Mouse (Mus musculus) heart, embryonic 11.5 days (tissue): ENCODE measurements at regions not wholly inside any gene's neighbourhood (a gene's known extent, or its start where the extent isn't known, plus 50 kb on each side); places are given as distances from the start of the nearest gene placed in this dataset.

Experiments
- ATAC-seq: fragments of 200-750 bp; cut with Nextera tagmentation; replicated peaks from 2 replicates; pipeline ENCODE4 v1.8.0; 2017; ENCODE audit warnings: moderate library complexity; ENCODE audit not compliant: insufficient number of reproducible peaks, low FRiP score, low TSS enrichment
- H3K27ac ChIP-seq: fragments of 300-500 bp; sonication (generic); 2 replicates; pipeline ENCODE4 v1.5.1; 2014; ENCODE audit warnings: mild to moderate bottlenecking, low read depth, low read length
- H3K27me3 ChIP-seq: fragments of 300-500 bp; sonication (generic); 2 replicates; pipeline ENCODE4 v1.6.1; 2014; ENCODE audit warnings: mild to moderate bottlenecking, low read length, mixed read lengths; ENCODE audit not compliant: control insufficient read depth, insufficient read depth
- H3K36me3 ChIP-seq: fragments of 300-500 bp; sonication (generic); 2 replicates; pipeline ENCODE4 v1.6.1; 2014; ENCODE audit warnings: mild to moderate bottlenecking, low read length, moderate library complexity, mixed read lengths; ENCODE audit not compliant: control insufficient read depth, insufficient read depth
- H3K4me1 ChIP-seq: fragments of 300-500 bp; sonication (generic); 2 replicates; pipeline ENCODE4 v1.6.1; 2014; ENCODE audit warnings: low read length; ENCODE audit not compliant: control insufficient read depth, insufficient read depth
- H3K4me2 ChIP-seq: fragments of 300-500 bp; sonication (generic); 2 replicates; pipeline ENCODE4 v1.6.1; 2014; ENCODE audit warnings: mild to moderate bottlenecking, moderate library complexity
- H3K4me3 ChIP-seq: fragments of 300-500 bp; sonication (generic); 2 replicates; pipeline ENCODE4 v1.5.1; 2014; ENCODE audit warnings: low read depth, low read length
- H3K9ac ChIP-seq: fragments of 300-500 bp; sonication (generic); 2 replicates; pipeline ENCODE4 v1.6.1; 2014; ENCODE audit warnings: mild to moderate bottlenecking, low read depth, low read length, moderate library complexity
- H3K9me3 ChIP-seq: fragments of 300-500 bp; sonication (generic); replicated peaks from 2 replicates; pipeline ENCODE4 v1.6.1; 2016; ENCODE audit warnings: low read length; ENCODE audit not compliant: control insufficient read depth
- whole genome bisulfite sequencing: fragments of 180-500 bp; shearing (Covaris S2); extraction: QIAGEN DNeasy Blood & Tissue Kit; methylation state at CpG from one replicate; pipeline ENCODE4 v1.1.7; 2014; ENCODE audit not compliant: insufficient replicate concordance; 5-methylcytosine and 5-hydroxymethylcytosine counted together

GRCm38 (mm10) chr8:126538136-126538535, 55.6 kb downstream of the Irf2bp2 start:
- Histone ChIP-seq H3K9me3 (no peaks in the 10 kb centered on the region), H3K27ac (peak overlapping the region; percentile 94), H3K27me3 (no peaks in the 10 kb centered on the region), H3K9ac (no peak overlapping the region), H3K4me2 (no peak overlapping the region), H3K4me1 (peaks cover 55% of the 10 kb centered on the region), H3K36me3 (no peaks in the 10 kb centered on the region), H3K4me3 (no peak overlapping the region)
- ATAC-seq, result no peak
- 67% methylated on average over 3 of the region's 3 CpGs for WGBS

GRCm38 (mm10) chr8:126536928-126537618, 56.7 kb downstream of the Irf2bp2 start:
- no peaks in the 10 kb centered on the region for H3K27me3 ChIP-seq
- H3K4me1 ChIP-seq, result peaks cover 50% of the 10 kb centered on the region
- 0 out of 2 replicates have a peak, but pooled peaks have one; percentile 16 for ATAC-seq
- WGBS, result 9% methylated on average over 6 of the region's 6 CpGs
- H3K9ac ChIP-seq, result peak overlapping the region; percentile 66
- H3K4me2 ChIP-seq, result peak overlapping the region; percentile 46
- peak overlapping the region; percentile 94 for H3K27ac ChIP-seq
- no peaks in the 10 kb centered on the region for H3K9me3 ChIP-seq
- no peak overlapping the region for H3K4me3 ChIP-seq
- H3K36me3 ChIP-seq, result no peaks in the 10 kb centered on the region

GRCm38 (mm10) chr8:126536132-126536927, 57.5 kb downstream of the Irf2bp2 start:
- Histone ChIP-seq H3K9me3 (no peaks in the 10 kb centered on the region), H3K4me3 (no peak overlapping the region), H3K36me3 (no peaks in the 10 kb centered on the region), H3K4me1 (peaks cover 54% of the 10 kb centered on the region), H3K27ac (peak overlapping the region; percentile 94), H3K27me3 (no peaks in the 10 kb centered on the region), H3K4me2 (peak overlapping the region; percentile 27; the same call in 1 of the 2 replicates), H3K9ac (peak overlapping the region; percentile 66; the same call in 1 of the 2 replicates)
- WGBS, result 41% methylated on average over 11 of the region's 11 CpGs
- ATAC-seq, result no peak

GRCm38 (mm10) chr8:126532284-126532974, 57.6 kb upstream of the Tarbp1 start:
- no peak overlapping the region for H3K9ac ChIP-seq
- no peak overlapping the region for H3K4me3 ChIP-seq
- H3K9me3 ChIP-seq, result no peaks in the 10 kb centered on the region
- H3K4me1 ChIP-seq, result peaks cover 42% of the 10 kb centered on the region
- no peak for ATAC-seq
- 30% methylated on average over 7 of the region's 7 CpGs for WGBS
- H3K4me2 ChIP-seq, result no peak overlapping the region
- H3K36me3 ChIP-seq, result no peaks in the 10 kb centered on the region
- H3K27ac ChIP-seq, result no peak overlapping the region
- H3K27me3 ChIP-seq, result no peaks in the 10 kb centered on the region

- H3K9me3 ChIP-seq, result no peaks in the 10 kb centered on the region
- no peak overlapping the region for H3K4me3 ChIP-seq
- H3K27me3 ChIP-seq, result no peaks in the 10 kb centered on the region
- no peak overlapping the region for H3K4me2 ChIP-seq
- H3K36me3 ChIP-seq, result no peaks in the 10 kb centered on the region
- no peak for ATAC-seq
- 34% methylated on average over 7 of the region's 7 CpGs for WGBS
- H3K9ac ChIP-seq, result no peak overlapping the region
- H3K4me1 ChIP-seq, result peaks cover 48% of the 10 kb centered on the region
- peak overlapping the region; percentile 32; the same call in 1 of the 2 replicates for H3K27ac ChIP-seq
Measured at GRCm38 (mm10) chr8:126531459-126531858, 56.6 kb upstream of the Tarbp1 start.

- Histone ChIP-seq H3K27me3 (no peaks in the 10 kb centered on the region), H3K36me3 (no peaks in the 10 kb centered on the region), H3K9me3 (no peaks in the 10 kb centered on the region), H3K4me3 (no peak overlapping the region), H3K27ac (no peak overlapping the region), H3K4me2 (no peak overlapping the region), H3K9ac (no peak overlapping the region), H3K4me1 (peaks cover 41% of the 10 kb centered on the region)
- WGBS, result 57% methylated on average over 3 of the region's 3 CpGs
- no peak for ATAC-seq
Measured at GRCm38 (mm10) chr8:126529409-126529808, 54.5 kb upstream of the Tarbp1 start.

- Histone ChIP-seq H3K9me3 (no peaks in the 10 kb centered on the region), H3K27ac (peak overlapping the region; percentile 15; the same call in 1 of the 2 replicates), H3K4me2 (no peak overlapping the region), H3K27me3 (no peaks in the 10 kb centered on the region), H3K9ac (no peak overlapping the region), H3K4me1 (peaks cover 41% of the 10 kb centered on the region), H3K4me3 (no peak overlapping the region), H3K36me3 (no peaks in the 10 kb centered on the region)
- ATAC-seq, result no peak
- WGBS, result 54% methylated on average over 9 of the region's 9 CpGs
Measured at GRCm38 (mm10) chr8:126528434-126529080, 53.7 kb upstream of the Tarbp1 start.
